Mouse (Mus musculus): ENCODE data around the gene Fibp.

Gene Fibp

DNA sequence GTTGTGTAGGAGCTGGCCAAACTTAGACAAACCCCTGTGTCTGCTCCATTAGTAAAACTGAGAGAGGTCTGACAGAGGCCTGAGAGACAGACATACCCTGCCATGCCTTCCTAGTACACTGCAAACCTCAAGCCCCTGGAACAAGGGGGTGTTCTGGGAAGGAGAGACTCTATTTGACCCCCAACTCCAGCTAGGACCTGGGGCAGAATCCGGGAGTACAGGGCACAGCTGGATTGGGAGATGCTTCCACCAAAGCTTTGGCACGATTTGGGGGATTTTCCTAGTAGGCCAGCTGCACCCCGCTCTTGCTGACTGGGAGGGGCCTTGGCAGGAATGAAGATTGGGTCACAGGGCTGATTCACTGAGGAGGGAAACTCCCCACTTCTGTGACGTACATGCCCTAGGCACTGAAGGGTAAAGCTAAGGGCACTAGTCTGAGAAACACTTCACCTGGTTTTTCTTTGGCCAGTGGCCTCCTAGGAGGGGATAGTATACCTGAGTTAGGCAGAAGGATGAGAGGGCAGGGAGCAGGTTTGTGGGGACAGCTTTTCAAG, 28.4 kb upstream of the Fibp start:
- in situ Hi-C loops (cut with MboI, MseI), result loop anchor here (10.0 kb wide), 1 partner anchor 1163 kb away; no protein-coding TSS in a partner anchor

DNA sequence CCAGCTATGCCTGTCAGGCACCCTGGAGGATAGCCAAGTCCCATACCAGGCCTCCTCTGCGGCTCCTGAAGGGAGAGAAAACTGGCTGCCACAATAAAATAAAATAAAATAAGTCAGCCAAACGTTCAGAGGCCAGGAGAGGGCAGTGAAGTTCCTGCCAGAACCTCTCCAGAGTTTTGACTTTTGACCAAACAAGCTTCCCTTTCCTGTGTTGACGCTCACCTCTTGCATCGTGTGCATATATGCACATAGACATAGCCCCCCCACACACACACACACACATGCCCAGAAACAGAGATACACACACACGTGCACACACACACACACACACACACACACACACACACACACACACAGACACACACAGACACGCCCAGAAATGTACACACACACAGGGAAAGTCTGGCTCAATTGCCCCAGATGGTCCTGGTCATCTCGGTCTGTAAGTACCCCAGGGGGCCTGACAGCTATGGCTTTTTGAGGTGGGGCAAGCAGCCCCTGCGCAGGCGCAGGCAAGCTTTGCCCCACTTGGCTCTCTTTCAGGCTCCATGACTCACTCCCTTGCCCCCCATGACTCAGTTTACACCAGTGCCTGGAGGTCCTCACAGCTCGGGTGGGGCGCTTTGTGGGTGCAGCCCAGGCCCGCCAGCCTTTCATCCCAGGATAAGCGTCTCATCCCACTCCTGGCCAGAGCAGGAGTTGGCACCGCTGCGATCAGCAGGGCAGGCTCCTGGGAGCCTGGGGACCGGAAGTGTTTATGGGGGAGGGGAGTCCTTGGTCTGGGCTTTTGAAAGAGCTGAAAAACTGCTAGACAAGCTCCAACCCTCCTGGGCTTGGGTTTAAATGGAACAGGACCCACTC, 27.2 kb upstream of the Fibp start:
- in situ Hi-C loops (cut with MboI, MseI), result loop anchor here (10.0 kb wide), 1 partner anchor 1162 kb away; no protein-coding TSS in a partner anchor

DNA sequence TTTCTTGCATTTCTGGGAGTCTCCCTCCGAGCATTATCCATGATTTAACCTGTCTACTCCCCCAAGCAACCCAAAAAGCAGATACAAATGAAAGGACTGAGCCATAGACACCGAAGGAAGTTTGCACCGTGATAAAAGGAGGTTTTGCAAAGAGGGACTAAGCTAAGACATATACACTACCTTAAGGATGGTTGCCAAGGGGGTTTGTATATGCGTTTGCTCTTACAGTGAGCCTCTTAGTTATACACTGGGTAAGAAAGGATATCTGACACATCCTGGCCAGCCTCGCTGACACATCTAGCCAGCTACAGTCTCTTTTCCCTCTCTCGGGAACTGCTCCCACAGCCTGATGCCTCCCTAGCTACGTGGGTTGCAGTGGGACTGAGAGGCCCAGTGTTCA, 26.5 kb upstream of the Fibp start:
- in situ Hi-C loops (cut with MboI, MseI), result loop anchor here (10.0 kb wide), 1 partner anchor 1161 kb away; no protein-coding TSS in a partner anchor

DNA sequence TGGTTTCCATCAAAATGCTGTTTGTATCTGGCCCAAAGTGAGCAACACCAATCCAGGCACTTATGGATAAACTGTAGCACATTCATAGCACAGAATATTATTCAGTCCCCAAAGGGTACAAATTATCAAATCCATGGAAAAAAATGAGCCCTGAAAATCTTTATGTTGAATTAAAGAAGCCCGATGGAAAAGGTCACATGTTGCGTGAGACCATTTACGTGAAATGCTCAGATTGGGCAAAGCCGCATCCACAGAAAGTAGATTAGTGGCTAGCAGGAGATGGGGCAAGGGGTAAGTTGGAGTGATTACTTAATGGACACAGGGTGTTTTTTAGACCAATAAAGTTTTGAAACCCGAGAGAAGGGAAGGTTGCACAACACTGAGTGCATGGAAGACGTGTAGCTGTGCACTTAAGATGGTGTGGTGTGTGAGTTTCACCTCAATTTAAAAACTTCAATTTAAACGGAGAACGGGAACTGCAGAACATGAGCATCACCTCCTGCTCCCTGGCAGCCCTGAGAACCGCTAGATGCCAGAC, 16.0 kb upstream of the Fibp start:
- in situ Hi-C loops (cut with MboI, MseI), result no loop called here

DNA sequence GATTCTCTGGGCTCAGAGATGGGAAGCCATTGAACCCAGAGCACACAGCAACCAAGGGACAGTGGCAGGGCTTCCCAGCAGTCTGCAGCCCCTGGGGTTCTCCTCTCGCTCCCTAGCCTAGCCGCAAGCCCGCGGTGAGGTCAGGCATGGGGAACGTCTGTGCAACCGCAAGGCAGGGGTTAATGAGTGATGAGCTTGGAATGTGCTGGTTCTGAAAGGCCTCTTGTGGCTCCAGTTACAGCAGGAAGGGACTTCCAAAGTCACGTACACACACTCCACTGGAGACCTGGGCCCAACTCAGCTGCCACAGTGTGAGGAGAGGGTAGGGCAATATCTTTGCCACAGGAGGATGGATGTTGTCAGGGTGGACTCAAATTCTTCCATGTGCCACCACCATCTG, 15.5 kb upstream of the Fibp start:
- in situ Hi-C loops (cut with MboI, MseI), result no loop called here

DNA sequence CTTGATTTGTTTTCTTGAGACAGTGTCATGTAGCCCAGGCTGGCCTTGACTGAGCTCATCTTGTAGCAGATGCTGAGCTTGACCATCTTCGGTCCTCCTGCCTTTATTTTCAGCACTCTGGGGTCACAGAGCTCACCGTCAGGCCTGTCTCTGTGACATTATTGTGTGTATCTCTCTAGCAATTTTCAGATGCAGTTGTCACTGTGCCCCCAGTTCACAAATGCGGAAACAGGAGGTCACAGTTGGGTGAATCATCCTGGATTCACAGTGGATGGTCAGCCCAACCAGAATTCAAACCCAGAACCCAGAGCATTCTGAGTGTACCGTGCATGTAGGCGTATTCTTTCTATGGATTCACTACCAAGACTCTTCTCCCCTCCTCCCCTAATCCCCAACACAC, 14.7 kb upstream of the Fibp start:
- in situ Hi-C loops (cut with MboI, MseI), result no loop called here

DNA sequence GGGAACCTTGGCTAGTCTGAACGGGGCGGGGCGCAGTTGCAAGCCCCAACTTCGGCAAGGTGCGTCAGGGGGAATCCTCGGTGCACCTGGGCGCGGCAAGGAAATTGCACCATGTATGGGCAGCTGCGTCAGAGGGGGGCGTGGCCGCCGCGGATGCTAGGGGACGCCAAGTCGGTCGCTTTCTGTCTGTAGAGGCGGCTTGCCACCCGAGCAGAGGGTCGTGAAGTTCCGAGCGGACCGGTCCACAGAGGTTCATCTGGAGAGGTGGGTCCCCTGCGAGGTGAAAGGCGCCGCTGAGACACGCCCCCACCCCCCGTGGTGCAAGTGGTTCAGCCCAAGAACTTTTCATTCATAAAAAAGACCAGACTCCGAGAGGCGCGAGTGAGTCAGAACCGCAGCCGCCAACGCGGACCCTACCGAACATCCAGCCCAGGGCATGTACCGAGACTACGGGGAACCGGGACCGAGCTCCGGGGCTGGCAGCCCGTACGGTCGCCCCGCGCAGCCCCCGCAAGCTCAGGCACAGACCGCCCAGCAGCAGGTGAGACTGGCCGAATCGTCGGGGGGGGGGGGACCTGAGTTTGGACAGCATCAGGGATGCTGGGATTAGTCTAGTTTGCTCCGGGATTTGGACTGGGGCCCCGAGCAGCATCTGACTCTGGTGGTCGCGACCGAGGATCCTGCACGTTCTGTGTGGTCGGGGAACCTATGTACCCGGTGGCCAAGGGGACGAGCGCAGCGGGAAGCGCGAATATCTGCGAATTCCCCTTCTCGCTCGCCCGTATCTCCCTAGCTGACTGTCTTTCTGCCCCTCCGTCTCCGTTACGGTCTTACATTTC, 12.7 kb upstream of the Fibp start, which contains the start of gene Fosl1:
Gene Fosl1 (plus strand): TSS at position 33 of the 839 bp plus-strand sequence.
- in situ Hi-C loops (cut with MboI, MseI), result no loop called here

DNA sequence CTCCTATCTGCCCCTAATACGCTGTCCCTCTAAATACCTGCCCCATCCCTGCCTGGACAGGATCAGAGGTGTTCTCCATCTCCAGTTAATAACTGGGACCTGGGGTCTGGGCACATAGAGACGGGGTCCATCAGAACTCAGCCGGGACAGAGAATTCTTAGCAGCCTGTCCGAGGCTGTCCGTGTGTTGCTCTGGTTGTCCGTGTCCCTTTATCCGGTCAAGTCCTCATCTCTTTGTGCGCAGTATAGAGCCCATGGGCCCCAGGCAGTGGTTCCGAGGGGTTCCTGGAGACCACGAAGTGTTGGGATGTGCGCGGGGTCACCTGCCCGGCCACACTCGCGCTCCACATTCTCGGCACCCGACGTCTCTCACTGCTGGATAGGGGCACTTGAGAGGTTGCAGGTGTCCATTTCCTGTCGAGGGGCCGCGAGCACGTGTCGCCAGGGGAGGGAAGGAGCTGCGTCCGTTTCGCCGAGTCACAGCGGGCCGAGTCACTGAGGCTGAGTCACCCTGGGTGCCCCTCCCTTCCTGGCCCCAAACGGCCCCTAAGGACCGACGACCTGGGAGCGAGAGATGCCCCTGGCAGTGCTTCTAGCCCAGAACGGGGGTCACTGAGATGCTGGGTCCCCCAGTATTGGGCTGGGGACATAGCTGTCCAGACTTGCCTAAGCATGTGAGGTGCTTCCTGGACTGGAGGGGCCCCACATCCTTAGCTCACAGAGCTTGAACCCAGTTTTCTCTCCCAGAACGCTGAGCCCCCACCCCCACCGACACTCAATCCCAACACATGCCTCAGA, 11.9 kb upstream of the Fibp start:
- in situ Hi-C loops (cut with MboI, MseI), result no loop called here

DNA sequence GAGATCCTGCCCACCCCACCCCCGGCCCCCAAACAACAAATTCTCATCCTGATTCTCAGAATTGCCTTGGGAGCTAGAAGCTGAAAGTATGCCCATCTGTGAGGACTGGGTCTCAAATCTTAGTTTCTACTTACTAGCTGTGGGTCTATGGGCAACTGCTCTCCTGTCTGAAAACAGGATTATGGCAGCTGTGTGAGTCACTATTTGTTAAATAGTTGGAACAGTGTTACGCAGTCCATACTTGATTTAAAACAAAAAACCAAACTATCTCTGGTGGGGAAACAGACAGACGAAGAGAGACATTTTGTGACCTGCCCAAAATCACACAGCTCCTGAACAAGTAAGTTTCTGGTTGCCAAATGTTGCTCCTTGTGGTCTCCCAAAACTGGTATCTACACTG, 10.7 kb upstream of the Fibp start:
- in situ Hi-C loops (cut with MboI, MseI), result no loop called here

DNA sequence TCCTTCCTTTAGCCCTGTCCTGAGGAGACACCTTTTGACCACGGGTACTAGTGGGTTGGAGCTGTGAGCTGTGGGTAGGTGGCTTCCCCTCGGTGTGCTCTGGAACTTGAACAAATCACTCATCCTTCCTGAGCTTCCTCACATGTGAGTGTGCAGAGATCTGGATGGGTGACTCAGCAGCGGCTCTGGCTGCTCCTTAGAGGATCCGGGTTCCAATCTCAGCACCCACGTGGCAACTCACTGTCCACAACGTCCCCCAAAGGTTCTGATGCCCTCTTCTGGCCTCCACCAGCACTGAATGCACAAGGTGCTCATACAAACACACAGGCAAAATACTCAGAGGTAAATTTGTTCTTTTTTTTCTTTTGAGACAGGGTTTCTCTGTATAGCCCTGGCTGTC, 8.6 kb upstream of the Fibp start:
- in situ Hi-C loops (cut with MboI, MseI), result no loop called here

DNA sequence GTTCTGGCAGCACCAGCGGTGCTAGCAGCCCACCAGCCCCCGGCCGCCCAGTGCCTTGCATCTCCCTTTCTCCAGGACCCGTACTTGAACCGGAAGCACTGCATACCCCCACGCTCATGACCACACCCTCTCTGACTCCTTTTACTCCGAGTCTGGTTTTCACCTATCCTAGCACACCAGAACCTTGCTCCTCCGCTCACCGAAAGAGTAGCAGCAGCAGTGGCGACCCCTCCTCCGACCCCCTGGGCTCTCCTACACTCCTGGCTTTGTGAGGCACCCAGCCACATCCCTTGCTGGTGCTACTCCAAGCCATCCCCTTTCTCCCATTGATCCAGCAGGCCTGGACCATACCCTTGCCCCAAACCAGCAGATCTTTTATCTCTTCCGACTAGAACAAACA, 5.4 kb upstream of the Fibp start:
- in situ Hi-C loops (cut with MboI, MseI), result no loop called here

DNA sequence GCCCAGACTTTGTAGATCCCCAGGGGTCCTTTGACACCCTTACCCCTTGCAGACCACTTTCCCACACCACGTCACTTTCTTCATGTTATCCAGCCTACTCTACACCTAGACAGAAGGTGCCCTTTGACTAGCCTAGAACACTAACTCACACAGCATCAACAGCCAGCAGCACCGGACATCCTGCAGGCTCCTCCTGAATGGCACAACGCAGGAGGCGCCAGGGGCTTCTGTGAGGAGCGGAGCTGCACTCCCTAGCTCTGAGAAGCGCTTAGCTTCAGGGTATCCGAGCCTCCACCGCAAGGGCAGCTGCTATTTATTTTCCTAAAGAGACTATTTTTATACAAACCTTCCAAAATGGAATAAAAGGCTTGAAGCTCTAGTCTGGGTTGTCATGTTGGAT, 4.8 kb upstream of the Fibp start:
- in situ Hi-C loops (cut with MboI, MseI), result no loop called here

DNA sequence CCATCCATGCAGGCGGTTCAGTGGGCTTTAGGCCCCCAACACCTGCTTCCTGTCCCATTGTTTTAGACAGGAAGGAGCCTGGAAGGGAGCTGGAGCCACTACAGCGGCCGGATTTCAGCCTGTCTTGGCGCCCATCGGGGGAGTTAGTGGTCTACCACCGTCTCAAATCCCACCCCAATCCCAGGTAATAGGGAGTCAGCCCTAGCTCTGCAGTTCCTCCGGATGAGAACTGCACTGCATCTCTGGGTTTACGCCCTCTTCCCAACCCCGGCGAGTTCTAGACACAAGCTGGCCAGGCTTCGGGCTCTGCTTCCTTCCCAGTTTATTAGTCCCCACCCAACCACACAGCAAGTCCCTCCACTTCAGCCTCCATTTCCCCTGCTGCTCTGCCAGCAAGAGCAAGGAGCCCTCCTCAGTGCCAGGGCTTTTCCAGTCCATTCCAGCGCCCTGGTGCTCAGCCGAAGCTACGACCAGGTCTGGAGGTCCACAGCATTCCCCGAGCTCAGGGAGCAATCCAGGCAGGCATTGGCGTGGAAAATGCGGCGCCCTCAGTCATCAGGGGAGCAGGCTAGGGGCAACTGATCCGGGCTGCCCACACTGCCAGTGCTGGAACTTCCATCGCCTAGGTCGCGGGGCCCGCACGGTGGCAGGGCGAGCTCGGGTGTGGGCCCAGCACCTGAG, 4.0 kb upstream of the Fibp start:
- in situ Hi-C loops (cut with MboI, MseI), result no loop called here

DNA sequence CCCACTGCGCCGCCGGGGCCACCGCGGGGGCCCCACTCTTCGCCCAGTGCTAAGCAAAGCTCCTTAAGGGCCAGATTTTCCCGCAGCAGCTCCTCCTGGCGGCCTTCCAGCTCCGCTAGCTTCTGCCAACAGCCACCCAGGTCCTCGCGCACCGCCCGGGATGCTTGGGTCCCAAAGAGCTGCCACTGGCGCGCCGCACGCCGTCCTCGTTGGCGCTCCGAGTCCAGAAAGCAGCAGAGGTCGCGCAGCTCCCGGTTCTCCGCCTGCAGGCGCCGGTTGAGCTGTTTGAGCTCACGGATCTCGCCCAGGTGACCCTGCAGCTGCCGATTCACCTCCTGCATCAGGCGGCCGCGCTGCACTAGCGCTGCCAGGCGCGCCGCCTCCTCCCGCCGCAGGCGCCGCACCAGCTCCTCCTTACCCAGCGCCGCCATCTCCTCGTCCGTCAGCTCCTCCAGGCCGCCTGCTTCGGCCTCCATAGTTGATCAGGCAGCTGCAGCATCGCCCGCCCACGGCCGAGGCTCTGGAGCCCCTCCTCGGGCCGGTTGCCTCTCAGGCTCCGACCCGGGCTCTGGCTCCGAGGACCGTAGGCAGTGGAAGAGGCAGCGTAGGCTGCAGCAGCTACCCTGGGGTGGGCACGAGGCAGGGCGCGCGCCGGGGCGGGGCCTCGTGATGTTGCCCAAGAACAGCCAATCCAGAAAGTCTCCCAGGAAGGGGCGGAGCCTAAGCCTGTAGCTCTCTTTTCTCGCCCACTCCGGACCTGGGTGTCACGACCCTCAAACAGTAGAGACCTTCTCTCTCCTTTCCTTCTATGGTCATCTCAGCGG, 3.3 kb upstream of the Fibp start:
- in situ Hi-C loops (cut with MboI, MseI), result no loop called here

DNA sequence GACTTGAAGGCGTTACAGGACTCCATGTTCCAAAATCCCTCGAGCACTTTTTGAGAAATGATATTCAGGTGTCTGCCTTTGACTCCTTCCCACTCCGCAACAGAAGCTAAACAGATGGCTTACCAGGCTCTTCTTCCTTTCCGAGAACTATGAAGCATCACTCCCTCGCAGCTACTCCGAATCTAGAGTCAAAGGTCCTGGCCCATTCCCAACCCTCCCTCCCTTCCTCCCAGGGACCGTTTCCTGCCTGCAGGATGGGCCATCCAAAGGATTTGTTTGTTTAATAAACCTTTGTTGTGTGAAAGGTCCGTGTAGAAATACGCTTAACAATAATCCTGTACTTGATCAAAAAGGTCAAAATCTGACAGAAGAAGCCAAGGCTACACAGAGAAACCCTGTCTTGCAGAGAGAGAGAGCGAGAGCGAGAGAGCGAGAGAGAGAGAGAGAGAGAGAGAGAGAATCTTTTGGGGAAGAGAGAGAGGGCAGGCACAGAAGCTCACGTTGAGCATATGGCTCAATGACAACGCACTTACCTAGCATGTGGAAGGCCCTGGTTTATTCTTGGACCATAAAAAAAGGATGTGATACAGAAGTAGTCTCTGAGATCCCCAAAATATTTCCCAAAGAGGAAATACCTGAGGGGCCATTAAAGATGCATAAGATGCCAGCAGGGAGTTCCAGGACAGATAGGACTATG, 2.5 kb upstream of the Fibp start, which contains the start of gene Ccdc85b:
Gene Ccdc85b (minus strand): TSS at position 149 of the 697 bp plus-strand sequence.
- in situ Hi-C loops (cut with MboI, MseI), result no loop called here

DNA sequence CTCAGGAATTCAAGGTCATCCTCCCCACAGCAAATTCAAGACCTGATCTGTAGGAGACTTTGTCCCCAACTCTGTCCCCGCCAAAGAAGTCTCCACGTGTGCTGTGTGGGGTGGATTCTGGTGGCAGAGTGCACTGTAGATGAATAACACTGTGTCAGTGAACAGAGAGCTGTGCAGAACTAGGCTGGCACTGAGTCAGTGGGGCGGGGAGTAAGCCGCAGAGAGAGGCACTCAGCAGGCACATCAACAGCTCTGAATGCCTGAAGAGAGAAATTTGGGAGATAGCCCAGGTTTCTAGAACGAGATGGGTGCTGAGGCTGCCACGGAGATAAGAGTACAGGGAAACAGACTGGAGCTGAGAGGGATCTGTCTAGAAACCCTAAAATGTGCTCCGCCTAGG, 1.4 kb upstream of the Fibp start:
- in situ Hi-C loops (cut with MboI, MseI), result no loop called here

DNA sequence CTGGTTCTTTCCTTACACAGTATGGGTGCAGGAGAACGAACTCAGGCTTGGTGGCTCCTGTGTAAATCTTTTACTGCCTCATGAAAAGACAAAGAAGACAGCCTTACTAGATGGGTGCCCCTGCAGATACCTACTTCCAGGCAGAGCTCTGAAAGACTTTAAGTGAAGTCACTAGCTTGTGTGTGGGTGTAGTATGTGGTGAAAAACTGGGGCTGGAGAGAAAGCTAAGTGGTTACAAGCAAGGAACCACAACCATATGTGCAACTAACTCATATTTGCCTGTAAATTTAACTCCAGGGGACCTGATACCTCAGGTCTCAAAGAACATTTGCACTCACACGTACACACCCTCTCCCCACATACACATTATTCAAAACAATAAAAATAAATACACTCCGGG, 519 bp upstream of the Fibp start:
- in situ Hi-C loops (cut with MboI, MseI), result no loop called here

DNA sequence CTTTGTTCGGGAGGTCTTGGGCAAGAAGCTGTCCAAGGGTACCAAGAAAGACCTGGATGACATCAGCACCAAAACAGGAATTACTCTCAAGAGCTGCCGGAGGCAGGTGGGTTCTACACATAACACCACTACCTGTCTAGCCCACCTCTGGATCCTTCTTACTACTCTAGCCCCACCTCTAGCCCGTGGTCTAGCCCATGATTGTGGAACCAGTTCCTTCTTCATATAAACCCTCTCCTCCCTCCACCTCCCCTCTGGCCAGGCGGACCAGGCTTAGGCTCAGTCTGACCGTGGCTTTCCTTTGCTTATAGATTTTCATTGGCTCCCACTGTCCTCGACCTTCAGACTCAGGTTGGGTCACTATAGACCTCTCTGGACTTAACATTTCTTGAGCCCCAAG, 996 bp downstream of the Fibp start:
- in situ Hi-C loops (cut with MboI, MseI), result no loop called here

DNA sequence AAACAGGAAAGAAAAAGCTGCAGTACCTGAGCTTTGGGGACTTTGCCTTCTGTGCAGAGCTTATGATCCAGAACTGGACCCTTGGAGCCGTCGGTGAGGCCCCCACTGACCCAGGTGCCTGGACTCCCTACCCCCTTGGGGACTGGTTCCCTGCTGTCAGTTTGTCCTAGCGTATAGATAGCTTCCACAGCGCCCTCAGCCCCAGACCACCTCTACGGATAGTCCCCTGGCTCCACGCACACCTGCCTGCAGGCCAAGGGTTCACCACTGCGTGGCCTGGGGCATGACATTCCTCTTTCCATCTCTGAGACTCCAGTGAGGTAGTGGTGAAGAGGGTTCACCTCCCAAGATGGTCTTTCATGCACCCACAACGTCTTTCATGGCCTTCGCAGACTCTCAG, 2.8 kb downstream of the Fibp start:
- in situ Hi-C loops (cut with MboI, MseI), result no loop called here

Data from T-helper 1 cell (primary cell).